ENCODE assay signal across 8 mouse cellular contexts in genomic region chr12:108757717-108758257, GRCm38 (mm10). TPM values are rescaled to one million over a fixed set of nuclear protein-coding genes. Genes with fewer than 3 reads are reported as not detected.
A peak's percentile ranks its signal among the peaks of the same experiment; 100 is the strongest.
DNase-seq lines count a peak whose midpoint lies in the region; ATAC-seq lines count a peak whose summit lies in the region.

No protein-coding gene starts in this region.

- H3K4me2 ChIP-seq in hindbrain, embryonic 14.5 days (replicated peaks) = peak overlapping the region; percentile 60

- under 1% methylated on average over 41 of the region's 41 CpGs for WGBS in hindbrain, embryonic 14.5 days

- H3K9me3 ChIP-seq in hindbrain, embryonic 14.5 days (ENCODE audit: control insufficient read depth, low read length) = no peaks in the 10 kb centered on the region

- H3K9ac ChIP-seq in hindbrain, embryonic 14.5 days = peak overlapping the region; percentile 64

- H3K4me3 ChIP-seq in hindbrain, embryonic 14.5 days (replicated peaks; ENCODE audit: low read length) = peak overlapping the region; percentile 50

- H3K27ac ChIP-seq in hindbrain, embryonic 14.5 days = no peak overlapping the region

- H3K4me1 ChIP-seq in hindbrain, embryonic 14.5 days (replicated peaks; ENCODE audit: control insufficient read depth, insufficient read depth, low read length) = no peaks in the 10 kb centered on the region

- H3K36me3 ChIP-seq in hindbrain, embryonic 14.5 days (replicated peaks; ENCODE audit: control insufficient read depth, insufficient read depth) = no peaks in the 10 kb centered on the region

- no peaks in the 10 kb centered on the region for H3K27me3 ChIP-seq in hindbrain, embryonic 14.5 days (ENCODE audit: control insufficient read depth, insufficient read depth, low read length)

- peak; percentile 98 for DNase-seq in NIH3T3 (ENCODE audit: low read depth)
- DNase-seq in cerebellum, postnatal 10 days = peak; percentile 99 to 100
- DNase-seq in frontal cortex, postnatal 14 days (ENCODE audit: low spot score in 2 of 2) = peak; percentile 96 to 97
- peak; percentile 96 for DNase-seq in hindbrain, embryonic 14.5 days (ENCODE audit: low spot score)
- peak; percentile 95 to 96 for DNase-seq in layer of hippocampus, postnatal 36 days
- DNase-seq in lung, postnatal 36 days = peak; percentile 100
- peak; percentile 98 for DNase-seq in retina, postnatal 1 day
- DNase-seq in urinary bladder, adult 18-20 months (ENCODE audit: low spot score in 2 of 2) = peak; percentile 97 to 99

- ATAC-seq in hindbrain, embryonic 14.5 days (ENCODE audit: low FRiP score) = peak; percentile 98

RNA-seq across cellular contexts. Expression of gene Yy1, which starts 35.0 kb away (rescaled TPM):
- 14.9 and 16.0 TPM in 2 replicates for polyA plus RNA-seq in hindbrain, embryonic 14.5 days (2014; fragmentation: Nextera tagmentation; extraction: Ambion mirVana)
- 10 to 100 TPM; 52.1 to 55.8 TPM for total RNA-seq in layer of hippocampus, postnatal 36 days (2021)

RNA-seq across cellular contexts. Expression of gene Degs2, which starts 55.7 kb away (rescaled TPM):
- 1.2 and 2.1 TPM in 2 replicates for polyA plus RNA-seq in hindbrain, embryonic 14.5 days (2014; fragmentation: Nextera tagmentation; extraction: Ambion mirVana)
- total RNA-seq in layer of hippocampus, postnatal 36 days (2021) = 1 to 10 TPM; 4.1 to 5.0 TPM
